Mouse (Mus musculus) heart, postnatal 0 days (tissue): ENCODE data around the gene Pde8b.

ENCODE experiments used
- CTCF ChIP-seq: IDR thresholded peaks from 2 replicates; pipeline ENCODE4 v1.5.1; 2016; ENCODE audit warnings: antibody characterized with exemption, control low read depth, low read depth
- EP300 ChIP-seq: IDR thresholded peaks from 2 replicates; pipeline ENCODE4 v1.6.1; 2016; ENCODE audit warnings: antibody characterized with exemption, low read depth

DNA sequence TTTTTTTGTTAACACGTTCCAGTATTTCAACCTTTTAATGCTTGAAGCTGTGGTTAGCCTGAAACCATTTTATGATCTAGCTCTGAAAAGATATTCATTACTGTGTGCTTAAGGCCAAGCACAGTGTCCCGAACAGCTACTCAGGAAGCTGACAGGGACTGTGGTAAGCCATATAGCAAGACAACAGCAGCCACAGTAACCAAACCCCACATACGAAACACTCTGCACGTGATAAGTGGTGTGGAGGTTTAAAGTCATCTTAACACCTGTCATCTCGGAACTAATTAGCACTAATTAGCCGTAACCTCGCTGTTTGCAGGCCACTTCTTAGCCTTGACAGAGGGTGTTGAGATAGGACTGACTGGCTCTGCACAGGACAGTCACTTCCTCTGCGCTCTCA is 242.9 kb downstream of the Pde8b start:
- no peak for TF ChIP-seq CTCF
- TF ChIP-seq EP300: no peak
